Mouse (Mus musculus): Measurements from ENCODE around the gene Bcas3.

Gene Bcas3

DNA sequence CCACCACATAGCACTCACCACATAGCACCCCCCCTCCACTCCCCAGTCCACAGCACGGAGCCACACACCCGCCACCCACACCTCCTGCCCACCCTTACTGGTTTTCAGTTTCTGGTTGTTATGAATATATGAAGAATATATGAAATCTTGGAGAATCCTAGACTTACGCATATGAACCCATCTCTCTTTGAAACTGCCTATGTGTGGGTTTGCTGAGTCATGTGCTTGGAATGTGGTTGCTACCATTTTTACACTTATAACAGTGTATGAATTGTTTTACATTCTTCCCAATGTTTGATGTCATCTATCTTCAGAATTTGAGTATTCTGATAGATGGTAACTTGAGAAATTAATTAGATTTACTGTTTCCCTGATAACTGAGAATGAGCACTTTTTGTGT, 26.1 kb downstream of the Bcas3 start:
- in situ Hi-C loops (cut with MboI, MseI) = no loop called here

DNA sequence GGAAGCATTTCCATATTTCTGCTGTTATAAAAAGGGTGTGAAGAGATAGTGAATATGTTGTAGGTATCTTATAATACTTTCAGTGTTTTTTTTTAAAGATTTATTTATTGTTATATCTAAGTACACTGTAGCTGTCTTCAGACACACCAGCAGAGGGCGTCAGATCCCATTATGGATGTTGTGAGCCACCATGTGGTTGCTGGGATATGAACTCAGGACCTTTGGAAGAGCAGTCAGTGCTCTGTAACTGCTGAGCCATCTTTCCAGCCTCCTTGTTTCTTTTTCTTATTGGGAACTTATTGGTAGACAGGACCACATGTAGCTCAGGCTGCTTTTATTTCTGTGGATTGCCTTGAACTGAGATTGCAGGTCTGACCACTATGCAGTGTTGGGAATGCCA, 27.1 kb downstream of the Bcas3 start:
- in situ Hi-C loops (cut with MboI, MseI) = loop anchor here (5.0 kb wide), 1 partner anchor 102 kb away; no protein-coding TSS in a partner anchor

DNA sequence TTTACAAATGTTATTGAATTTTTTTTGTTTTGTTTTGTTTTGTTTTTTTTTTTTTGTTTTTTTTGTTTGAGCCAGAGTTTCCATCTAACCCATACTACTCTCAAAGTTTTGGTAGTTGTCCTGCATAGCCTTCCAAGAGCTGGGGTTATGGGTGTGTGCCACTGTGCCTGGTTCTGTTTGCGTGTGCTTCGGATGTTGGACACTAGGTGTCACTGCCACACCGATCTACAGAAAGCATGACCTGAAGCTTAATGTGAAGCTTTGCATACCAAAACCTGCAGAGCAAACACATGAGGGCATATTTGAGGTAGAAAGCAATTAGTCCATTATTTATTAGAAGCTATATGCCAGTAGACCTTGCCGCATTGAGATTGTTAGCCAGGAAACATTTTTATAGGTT, 29.1 kb downstream of the Bcas3 start:
- in situ Hi-C loops (cut with MboI, MseI) = loop anchor here (5.0 kb wide), 1 partner anchor 100 kb away; no protein-coding TSS in a partner anchor

DNA sequence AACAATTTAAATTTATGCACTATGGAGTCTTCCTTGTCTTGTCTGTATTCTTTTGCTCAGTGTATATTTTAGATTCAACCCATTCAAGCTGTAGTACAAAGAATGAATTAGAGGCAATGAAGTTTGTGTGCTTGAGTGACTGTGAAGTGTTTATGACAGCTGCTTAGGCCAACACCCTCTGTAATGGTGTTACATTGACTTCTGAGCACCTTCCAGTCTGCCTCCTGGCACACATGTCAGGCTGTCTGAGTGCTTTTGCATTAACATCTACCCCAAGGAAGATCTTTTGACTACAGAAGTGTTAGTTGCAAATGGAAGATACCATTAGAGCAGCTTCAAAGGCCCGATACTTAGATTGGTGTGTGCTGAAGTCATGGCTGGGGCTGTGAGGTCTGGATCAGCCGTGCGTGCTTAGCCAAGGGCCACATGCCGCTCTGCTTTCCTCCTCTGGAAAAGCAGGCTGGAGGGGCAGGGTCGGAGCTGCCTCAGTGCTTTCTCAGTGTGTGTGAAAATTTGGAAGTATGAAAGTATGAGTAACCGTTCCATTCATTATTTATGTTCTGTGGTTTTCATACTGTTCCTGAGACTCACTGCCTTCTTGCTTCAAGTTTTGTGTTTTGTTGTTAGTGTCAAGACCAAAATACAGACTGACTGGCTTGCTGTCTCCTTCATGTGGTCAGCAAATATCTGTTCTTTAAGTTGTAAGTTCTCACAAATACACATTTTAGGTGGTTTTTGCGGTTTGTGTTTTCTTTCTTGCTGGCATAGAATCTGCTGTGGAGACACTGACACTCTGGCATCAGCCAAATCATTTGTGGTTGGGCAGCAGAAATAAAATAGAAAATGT, 31.2 kb downstream of the Bcas3 start:
- in situ Hi-C loops (cut with MboI, MseI) = loop anchor here (5.0 kb wide), 1 partner anchor 98 kb away; no protein-coding TSS in a partner anchor

DNA sequence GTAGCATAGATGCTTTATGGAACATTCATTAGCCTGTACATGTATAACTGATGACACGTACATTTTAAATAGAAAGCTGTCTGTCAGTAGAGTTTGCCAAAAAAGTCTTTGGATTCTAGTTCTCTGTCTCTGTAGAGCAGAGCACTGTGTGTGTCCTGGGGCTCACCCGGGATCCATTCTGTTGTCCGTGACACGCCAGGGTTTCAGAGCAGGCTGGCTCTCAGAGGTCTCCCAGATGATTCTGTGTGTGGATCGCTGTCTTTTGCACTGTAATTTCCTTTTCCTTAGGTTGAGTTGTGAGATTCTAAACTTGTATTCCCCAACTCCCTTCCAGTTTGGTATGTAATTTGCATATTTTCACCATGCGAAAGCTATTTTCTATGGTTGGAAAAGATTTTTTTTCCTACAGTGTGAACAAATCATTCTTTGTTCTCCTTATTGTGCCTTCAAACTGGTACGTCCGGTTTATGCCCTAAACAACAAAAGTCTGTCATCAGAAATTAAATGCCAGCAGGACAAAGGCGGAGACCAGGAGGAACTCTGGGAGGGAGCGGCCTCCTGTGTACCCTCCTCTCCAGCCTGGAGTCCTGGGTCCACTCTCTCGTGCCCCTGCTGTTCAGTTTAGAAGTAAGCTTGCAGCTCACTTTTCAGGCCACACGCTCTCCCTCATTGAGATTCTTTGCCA, 39.4 kb downstream of the Bcas3 start:
- in situ Hi-C loops (cut with MboI, MseI) = loop anchor here (5.0 kb wide), 1 partner anchor 55 kb away; no protein-coding TSS in a partner anchor

DNA sequence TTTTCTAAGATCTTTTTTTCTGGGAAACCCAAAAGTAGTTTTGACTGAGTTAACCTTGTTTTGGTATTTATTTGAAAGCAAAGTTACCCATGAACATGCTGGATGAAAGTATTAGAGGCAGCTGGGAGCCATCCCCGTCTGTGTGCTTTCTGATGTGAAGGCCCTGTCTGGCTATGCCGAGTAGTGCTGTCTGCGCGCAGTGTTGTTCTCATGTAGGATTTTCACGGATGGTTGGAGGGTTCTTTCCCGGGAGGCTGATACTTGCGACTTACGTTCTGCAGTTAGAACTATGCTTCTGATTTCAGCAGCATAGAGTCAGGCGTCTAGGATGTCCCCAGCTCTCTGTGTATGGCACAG, 39.9 kb downstream of the Bcas3 start:
- in situ Hi-C loops (cut with MboI, MseI) = loop anchor here (5.0 kb wide), 1 partner anchor 54 kb away; no protein-coding TSS in a partner anchor

DNA sequence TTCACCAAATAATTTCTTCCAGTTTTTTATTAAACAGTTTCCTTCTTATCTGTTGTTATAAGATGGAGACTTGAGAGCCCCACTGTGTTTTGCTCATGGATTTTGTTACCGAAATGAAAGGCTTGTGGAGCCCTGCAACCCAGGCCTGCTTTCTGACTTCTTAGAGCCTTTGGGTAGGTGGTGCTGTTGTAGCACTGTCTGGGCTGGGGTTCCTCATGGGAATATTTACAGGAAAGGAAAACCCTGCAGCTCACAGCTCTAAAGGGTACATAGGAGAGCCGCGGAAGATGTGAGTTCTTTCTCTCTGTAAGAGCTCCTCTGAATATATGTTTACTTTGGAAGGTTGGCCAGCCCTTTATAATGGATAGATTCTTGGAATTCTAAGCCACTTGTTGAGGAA, 41.0 kb downstream of the Bcas3 start:
- in situ Hi-C loops (cut with MboI, MseI) = loop anchor here (5.0 kb wide), 1 partner anchor 53 kb away; no protein-coding TSS in a partner anchor

DNA sequence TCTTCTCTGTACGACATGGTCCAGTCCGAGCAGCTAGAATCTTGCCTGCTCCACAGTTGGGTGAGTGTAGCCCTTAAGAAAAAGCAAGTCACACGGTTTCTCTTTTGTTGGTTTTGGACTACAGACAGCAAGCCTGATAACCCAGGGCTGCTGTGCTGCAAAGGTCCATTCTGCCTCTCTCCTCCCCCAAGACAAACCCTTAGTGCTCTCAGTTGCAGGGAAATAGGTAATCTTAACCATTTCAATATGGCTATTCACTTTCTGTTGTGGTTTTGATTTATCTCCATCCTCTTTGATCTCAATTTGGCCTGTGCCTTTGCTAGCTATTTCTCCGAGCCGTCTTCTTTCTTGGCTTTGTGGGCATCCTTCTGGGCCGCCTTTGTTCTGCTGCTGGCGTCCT, 42.4 kb downstream of the Bcas3 start:
- in situ Hi-C loops (cut with MboI, MseI) = no loop called here

DNA sequence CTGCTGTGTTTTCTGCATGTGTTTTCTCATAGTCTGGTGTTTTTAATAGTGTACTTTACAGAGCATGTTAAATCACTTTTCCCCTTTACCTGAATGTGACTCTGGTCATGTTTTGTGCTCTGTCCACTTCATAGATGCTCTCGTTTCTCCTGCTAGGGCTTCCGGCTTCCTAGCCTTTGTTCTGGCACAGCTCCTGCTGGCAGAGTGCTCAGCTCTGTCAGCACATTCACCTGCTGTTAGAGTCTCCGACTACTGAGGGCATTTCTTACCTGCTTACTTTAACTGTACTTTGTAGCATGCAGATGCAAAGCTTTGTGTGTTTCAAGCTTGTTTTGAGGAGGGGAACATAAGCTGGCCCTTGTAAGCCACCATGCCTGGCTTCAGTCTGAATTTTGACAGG, 53.6 kb downstream of the Bcas3 start:
- in situ Hi-C loops (cut with MboI, MseI) = no loop called here

DNA sequence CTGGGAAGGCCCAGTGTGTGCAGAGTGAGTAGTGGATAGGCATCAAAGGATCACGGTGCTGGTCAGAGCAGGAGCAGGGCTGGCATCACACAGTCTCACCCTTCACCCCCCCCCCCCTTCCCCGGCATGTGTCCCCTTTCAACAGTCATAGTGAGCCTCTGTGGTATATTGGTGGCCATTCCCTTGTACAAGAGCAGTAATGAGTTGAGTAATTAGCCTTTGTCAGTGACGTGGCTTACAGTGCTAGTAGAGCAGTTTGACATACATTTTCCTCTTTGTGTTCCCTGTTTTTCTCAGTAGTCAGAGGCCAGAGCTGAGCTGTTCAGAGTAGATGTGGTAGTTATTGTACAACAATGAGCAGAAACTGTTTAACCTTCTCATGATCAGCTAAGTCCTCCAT, 54.7 kb downstream of the Bcas3 start:
- in situ Hi-C loops (cut with MboI, MseI) = no loop called here

DNA sequence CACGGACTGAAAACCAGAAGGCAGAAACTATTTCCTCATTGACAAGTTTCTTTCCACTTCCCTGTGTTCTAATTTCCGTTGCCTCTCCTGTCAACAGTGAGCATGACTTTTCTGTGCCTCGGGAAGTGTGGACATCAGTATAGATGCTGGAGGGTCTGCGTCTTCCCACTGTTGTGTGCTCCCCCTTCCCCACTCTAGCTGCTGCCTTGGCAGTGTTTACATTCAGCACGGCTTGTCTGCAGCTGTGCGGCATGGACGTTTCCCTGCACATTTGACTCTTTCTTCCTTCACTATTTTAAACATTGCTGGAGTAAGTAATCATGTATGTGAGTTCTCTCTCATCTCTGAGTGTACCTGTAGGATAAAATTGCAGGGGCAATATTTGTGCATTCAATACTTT, 59.4 kb downstream of the Bcas3 start:
- in situ Hi-C loops (cut with MboI, MseI) = no loop called here

DNA sequence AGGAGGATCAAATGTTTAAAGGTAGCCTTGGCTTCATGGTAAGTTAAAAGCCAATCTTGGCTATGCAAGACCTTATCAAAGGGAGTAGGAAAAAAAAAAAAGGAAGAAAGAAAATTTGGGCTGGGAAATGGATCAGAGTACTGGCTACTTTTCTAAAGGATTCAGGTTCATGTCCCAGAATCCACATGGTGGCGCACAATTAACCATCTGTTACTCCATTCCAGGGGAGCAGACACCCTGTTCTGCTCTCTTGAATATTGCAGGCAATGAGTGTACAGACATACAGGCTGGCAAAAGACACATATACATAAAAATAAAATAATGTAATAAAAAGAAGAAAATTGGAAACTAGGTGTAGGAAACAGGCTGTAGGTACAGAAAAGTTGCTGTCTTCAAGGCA, 61.5 kb downstream of the Bcas3 start:
- in situ Hi-C loops (cut with MboI, MseI) = no loop called here

DNA sequence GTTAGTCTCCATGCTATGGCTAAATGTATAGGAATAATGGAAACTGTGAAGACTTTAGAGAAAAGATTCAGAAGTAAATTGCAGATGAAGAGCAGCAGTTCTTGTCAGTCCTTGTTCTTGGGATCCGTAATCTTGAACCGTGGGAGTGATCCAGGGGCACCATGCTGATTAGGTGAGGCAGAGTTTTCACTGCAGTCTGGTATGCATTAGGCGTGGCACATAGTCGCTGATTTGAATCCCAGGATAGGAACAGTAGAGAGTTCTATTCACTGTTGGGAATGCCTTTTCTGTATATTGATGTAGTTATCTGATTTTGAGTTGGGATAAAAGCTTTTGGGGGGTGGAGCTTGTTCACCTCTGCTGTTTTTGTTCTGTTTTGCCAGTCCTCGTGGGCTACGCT, 74.4 kb downstream of the Bcas3 start:
- in situ Hi-C loops (cut with MboI, MseI) = no loop called here

DNA sequence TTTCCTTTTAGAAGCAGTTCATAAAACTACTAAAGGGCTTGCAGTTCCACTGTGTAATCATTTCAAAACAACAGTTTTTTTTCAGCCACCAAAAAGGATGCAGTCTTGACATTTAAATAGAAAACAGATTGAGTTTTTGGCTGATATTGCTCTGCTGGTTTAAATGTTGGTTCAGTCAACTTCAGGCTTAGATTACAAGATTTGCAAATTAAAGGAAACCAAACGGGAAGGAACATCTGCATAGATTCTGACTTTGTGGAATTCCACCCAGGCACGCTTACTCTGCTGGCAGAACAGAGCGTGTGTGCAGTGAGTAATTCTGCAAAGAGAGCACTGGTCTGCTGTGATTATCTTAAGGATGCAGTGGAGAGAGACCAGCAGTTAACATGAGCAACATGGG, 75.3 kb downstream of the Bcas3 start:
- in situ Hi-C loops (cut with MboI, MseI) = no loop called here

DNA sequence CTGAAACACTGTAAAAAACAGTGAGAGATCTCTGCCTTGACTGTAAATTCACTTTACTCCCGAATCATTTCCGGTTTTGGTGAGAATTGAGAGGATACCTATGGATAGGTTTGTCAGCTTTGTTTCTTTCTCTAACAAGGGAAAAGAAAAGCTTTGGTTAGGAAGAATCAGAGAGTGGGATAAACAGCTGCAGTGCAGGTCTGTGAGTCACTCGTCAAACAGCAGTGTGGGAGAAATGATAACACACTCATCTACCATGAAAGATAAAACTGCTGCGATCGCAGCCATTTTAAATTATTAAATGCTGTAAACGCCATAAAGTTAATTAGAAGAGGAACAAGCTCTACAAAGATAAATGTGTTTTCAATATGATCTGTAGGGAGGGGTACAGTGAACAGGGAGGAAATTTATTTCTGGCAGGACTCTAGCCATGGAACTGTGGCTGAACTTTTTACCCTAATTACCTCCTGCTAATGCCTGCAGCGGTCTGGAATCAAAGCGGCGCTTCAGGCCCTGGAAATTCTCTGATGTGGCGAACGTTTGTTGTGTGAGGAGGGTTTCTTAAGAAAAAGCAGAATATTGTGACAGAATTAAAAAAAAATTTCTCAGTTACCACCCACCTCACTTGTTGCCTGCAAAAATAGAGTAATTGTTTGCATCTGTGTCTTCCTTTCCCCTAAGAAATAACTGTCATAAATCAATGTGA, 77.9 kb downstream of the Bcas3 start:
- in situ Hi-C loops (cut with MboI, MseI) = no loop called here

DNA sequence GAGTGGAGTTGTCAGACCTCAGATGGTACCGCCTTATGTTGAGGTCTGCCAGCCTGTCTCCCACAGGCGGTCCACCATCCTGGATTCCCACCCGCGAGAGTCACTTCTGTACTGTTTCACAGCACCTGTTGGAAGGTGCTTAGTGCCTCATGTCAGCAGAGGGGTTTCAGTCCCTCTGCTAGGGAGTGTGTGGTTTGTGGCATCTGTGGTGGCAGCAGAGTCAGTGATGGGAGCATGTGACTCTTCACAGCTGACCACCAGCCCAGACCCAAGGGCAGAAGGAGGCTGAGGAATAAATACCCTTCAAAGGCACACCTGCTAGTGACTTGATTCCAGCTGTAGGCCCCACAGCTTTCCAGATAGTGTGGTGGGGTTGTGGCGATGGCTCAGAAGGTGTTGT, 94.4 kb downstream of the Bcas3 start:
- in situ Hi-C loops (cut with MboI, MseI) = loop anchor here (5.0 to 10.0 kb wide), 2 partner anchors 55 to 997 kb away; no protein-coding TSS in a partner anchor

DNA sequence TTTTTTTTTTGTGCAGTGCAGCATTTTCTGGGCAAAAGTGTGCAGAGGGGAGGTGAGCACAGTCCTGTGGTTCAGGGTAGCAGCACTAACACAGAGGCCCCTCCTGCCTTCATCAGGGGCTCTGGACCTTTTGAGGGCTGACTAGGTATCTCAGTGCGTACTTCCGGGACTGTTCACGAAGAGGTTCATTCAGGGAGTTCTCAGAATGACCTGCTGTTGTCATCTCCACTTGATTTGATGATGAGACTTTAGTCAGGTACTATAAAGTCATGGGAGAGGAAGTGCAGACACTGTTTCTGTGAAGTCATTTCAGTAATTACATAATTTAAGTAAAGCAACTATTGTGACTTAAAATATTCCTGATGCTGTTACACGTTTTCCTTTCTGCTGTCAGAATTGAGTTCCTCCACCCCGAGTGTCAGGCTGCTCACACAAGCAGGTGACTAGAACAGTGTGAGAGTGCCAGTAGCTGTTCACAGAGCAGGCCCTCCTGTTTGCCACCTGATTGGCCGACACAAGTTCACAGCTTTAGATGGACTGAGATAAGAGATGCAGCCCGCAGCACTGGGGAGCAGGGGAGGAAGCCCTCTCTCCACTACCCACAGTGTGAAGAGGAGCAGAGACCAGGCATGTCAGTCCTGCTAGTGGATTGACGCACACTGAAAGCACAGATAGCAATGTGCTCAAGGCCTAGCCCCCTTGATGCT, 100.8 kb downstream of the Bcas3 start:
- in situ Hi-C loops (cut with MboI, MseI) = no loop called here

DNA sequence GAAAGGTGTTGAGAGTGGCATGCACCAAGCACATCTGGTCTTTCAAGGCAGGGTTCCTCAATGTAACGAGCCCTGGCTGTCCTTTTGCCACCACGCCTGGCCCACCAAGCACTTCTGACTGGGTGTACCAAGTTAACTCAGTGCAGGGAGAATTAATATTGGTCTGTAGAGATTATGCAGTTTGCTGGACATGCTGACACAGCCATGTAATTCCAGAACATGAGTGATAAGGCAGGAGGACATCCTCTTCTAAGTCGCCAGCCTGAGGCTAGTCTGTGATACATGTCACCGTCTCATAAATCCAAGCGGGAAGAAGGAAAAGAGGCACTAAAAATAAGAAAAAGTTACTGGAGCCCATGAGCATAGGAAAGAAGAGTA, 101.3 kb downstream of the Bcas3 start:
- in situ Hi-C loops (cut with MboI, MseI) = no loop called here

DNA sequence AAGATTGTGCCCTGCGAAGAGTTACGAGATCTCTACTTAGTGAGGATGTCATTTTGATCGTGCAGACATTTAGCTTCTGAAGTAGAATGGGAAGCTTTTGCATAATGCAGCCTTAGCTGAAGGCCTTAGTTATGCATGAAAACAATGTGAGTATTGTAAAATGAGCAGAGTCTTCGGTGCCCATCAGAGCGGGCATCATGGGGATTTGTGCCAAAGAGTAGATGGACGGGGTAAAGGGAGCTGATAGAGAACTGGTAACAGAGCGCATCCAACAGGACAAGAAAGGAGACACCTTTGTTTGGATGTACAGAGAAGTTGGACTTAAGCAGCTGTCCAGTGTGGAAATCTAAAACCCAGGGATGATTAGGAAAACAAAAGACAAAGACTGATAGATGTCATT, 108.6 kb downstream of the Bcas3 start:
- in situ Hi-C loops (cut with MboI, MseI) = loop anchor here (10.0 kb wide), 1 partner anchor 267 kb away; no protein-coding TSS in a partner anchor

DNA sequence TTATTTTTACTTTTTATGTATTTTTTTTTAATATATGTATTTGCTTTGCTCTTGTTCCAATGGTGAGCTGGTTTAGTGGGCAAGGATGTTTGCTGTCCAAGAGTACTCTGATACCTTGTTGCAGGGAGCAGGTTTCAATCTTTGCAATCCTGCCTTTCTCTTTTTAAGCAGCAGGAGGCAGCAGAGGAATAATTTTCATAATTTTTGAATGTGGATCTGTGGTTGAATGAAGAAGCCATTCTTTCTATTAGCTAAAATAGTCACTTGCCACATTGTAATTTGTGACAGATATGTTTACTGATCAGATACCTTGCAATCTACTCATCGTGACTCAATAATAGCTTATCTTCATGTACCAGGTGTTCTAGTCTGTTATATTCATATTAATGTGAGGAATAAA, 116.6 kb downstream of the Bcas3 start:
- in situ Hi-C loops (cut with MboI, MseI) = loop anchor here (10.0 kb wide), 1 partner anchor 275 kb away; no protein-coding TSS in a partner anchor

DNA sequence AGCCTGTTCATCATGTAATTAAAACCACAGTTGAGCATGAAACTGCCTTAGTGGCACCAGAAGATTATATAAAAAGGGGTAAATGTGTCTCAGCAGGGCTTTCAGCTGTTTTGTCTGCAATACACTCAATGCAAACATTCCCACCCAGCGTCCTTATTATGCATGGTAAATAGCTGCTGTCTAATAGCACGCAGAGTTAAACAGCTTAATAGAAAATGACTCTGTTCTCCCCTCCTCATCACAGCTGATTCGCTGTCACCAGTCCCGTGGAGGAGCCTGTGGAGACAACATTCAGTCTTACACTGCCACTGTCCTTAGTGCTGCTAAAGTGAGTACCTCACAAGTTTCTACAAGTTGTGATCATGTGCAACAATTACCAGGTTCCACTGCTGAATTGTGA, 117.5 kb downstream of the Bcas3 start:
- in situ Hi-C loops (cut with MboI, MseI) = no loop called here

DNA sequence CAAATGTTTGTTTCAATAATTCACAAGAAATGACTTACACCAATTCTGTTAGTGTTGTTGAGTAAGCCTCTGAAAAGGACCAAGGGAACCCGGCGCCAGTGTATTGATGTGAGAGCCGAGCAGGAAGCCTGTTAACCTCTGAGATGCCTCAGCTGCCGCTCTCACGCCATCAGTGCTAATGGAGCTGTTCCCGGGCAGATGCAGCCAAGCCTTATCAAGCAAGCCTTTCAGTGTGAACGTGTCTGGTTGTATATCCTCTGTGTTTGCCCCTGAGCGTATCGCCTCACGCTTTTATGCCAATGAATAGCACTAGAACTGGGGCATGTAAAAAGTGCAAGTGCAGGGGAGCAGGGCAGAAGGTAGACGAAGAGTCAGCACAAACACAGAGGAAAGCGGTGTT, 121.4 kb downstream of the Bcas3 start:
- in situ Hi-C loops (cut with MboI, MseI) = no loop called here

All from T-helper 2 cell (primary cell).